Mouse (Mus musculus): ENCODE measurements around the gene Rassf10.
A peak's percentile ranks its signal among the peaks of the same experiment; 100 is the strongest.
"Not testable (repeated sequence)": the region's sequence is repeated elsewhere in the genome, so short reads cannot be mapped to it uniquely, and the experiment has no call there.

The Rassf10 gene

GRCm38 (mm10) chr7:112953777-112954291, at the start of gene Rassf10:
Gene Rassf10 (plus strand): TSS chr7:112953962.
- peak; percentile 75 for DNase-seq

- DNase-seq: no peak
Observed at GRCm38 (mm10) chr7:112906848-112907247, 46.9 kb upstream of the Rassf10 start.

- no peak for DNase-seq
Observed at GRCm38 (mm10) chr7:112907468-112907867, 46.3 kb upstream of the Rassf10 start.

- DNase-seq: no peak
Observed at GRCm38 (mm10) chr7:112909164-112909563, 44.6 kb upstream of the Rassf10 start.

- no peak for DNase-seq
Observed at GRCm38 (mm10) chr7:112912969-112913368, 40.8 kb upstream of the Rassf10 start.

- DNase-seq: no peak
Observed at GRCm38 (mm10) chr7:112915571-112915970, 38.2 kb upstream of the Rassf10 start.

GRCm38 (mm10) chr7:112917613-112918278, 36.0 kb upstream of the Rassf10 start:
- DNase-seq: no peak

GRCm38 (mm10) chr7:112918279-112918991, 35.3 kb upstream of the Rassf10 start:
- no peak for DNase-seq

- DNase-seq: peak; percentile 67
Observed at GRCm38 (mm10) chr7:112919845-112920244, 33.9 kb upstream of the Rassf10 start.

- no peak for DNase-seq
Observed at GRCm38 (mm10) chr7:112922801-112923200, 31.0 kb upstream of the Rassf10 start.

- DNase-seq: no peak
Observed at GRCm38 (mm10) chr7:112923712-112924111, 30.1 kb upstream of the Rassf10 start.

GRCm38 (mm10) chr7:112930669-112931068, 23.1 kb upstream of the Rassf10 start:
- DNase-seq: no peak

- DNase-seq: not testable (repeated sequence)
Observed at GRCm38 (mm10) chr7:112935876-112936275, 17.9 kb upstream of the Rassf10 start.

GRCm38 (mm10) chr7:112937089-112937488, 16.7 kb upstream of the Rassf10 start:
- DNase-seq: no peak

- DNase-seq: no peak
Observed at GRCm38 (mm10) chr7:112938959-112939358, 14.8 kb upstream of the Rassf10 start.

GRCm38 (mm10) chr7:112942567-112942966, 11.2 kb upstream of the Rassf10 start:
- no peak for DNase-seq

- DNase-seq: no peak
Observed at GRCm38 (mm10) chr7:112943056-112943455, 10.7 kb upstream of the Rassf10 start.

- no peak for DNase-seq
Observed at GRCm38 (mm10) chr7:112946706-112947105, 7.1 kb upstream of the Rassf10 start.

- DNase-seq: peak; percentile 7
Observed at GRCm38 (mm10) chr7:112954351-112955102, 765 bp downstream of the Rassf10 start.

GRCm38 (mm10) chr7:112955103-112955827, 1.5 kb downstream of the Rassf10 start:
- peak; percentile 35 for DNase-seq

- no peak for DNase-seq
Observed at GRCm38 (mm10) chr7:112955955-112956354, 2.2 kb downstream of the Rassf10 start.

- DNase-seq: peak; percentile 8
Observed at GRCm38 (mm10) chr7:112956961-112957360, 3.2 kb downstream of the Rassf10 start.

- DNase-seq: no peak
Observed at GRCm38 (mm10) chr7:112957630-112958029, 3.9 kb downstream of the Rassf10 start.
